ENCODE assay signal across 8 mouse cellular contexts in genomic region chr19:4000119-4000900, GRCm38 (mm10). TPM values are rescaled to one million over a fixed set of nuclear protein-coding genes. Genes with fewer than 3 reads are reported as not detected.
DNase-seq lines count a peak whose midpoint lies in the region; ATAC-seq lines count a peak whose summit lies in the region.

Gene Nudt8, plus strand, starts transcription at chr19:4000580.
Gene Gm49405, plus strand, starts transcription at chr19:4000626.

- peak within 1 kb of the TSS; percentile 86 for H3K4me2 ChIP-seq in heart, embryonic 14.5 days (ENCODE audit: low read length)
- peak within 1 kb of the TSS; percentile 90 for H3K4me2 ChIP-seq in liver, embryonic 13.5 days
- H3K4me2 ChIP-seq in stomach, embryonic 16.5 days (ENCODE audit: low read depth, low read length): peak within 1 kb of the TSS; percentile 82

- no peaks in the 10 kb centered on the region for H3K27me3 ChIP-seq in heart, embryonic 14.5 days (ENCODE audit: control insufficient read depth, insufficient read depth, low read length)
- H3K27me3 ChIP-seq in liver, embryonic 13.5 days: no peaks in the 10 kb centered on the region
- no peaks in the 10 kb centered on the region for H3K27me3 ChIP-seq in stomach, embryonic 16.5 days (ENCODE audit: control insufficient read depth, insufficient read depth, low read length)

- WGBS in heart, embryonic 14.5 days: under 1% methylated on average over 64 of the region's 64 CpGs
- WGBS in liver, embryonic 13.5 days (ENCODE audit: insufficient replicate concordance): under 1% methylated on average over 64 of the region's 64 CpGs
- WGBS in stomach, embryonic 16.5 days: under 1% methylated on average over 64 of the region's 64 CpGs

- H3K36me3 ChIP-seq in heart, embryonic 14.5 days (ENCODE audit: control insufficient read depth, insufficient read depth, low read length): peaks cover 7% of the 10 kb centered on the region; the same call in 1 of the 2 replicates
- H3K36me3 ChIP-seq in liver, embryonic 13.5 days: peaks cover 6% of the 10 kb centered on the region
- H3K36me3 ChIP-seq in stomach, embryonic 16.5 days (ENCODE audit: control insufficient read depth, insufficient read depth, low read length): no peaks in the 10 kb centered on the region

- peak within 1 kb of the TSS; percentile 68 to 74 for H3K4me3 ChIP-seq in heart, embryonic 14.5 days (ENCODE audit: control insufficient read depth in 1 of 2, insufficient read depth in 1 of 2, low read depth in 1 of 2, low read length in 2 of 2)
- H3K4me3 ChIP-seq in liver, embryonic 13.5 days (replicated peaks): peak within 1 kb of the TSS; percentile 81
- H3K4me3 ChIP-seq in stomach, embryonic 16.5 days (replicated peaks; ENCODE audit: low read length): peak within 1 kb of the TSS; percentile 87

- peak; percentile 96 for ATAC-seq in CD4-positive, CD25-positive, alpha-beta regulatory T cell, adult 4 months
- peak; percentile 83 for ATAC-seq in heart, embryonic 14.5 days (ENCODE audit: insufficient number of reproducible peaks, insufficient read depth, low FRiP score, low read depth)
- ATAC-seq in liver, embryonic 13.5 days (ENCODE audit: low read depth): peak; percentile 89
- peak; percentile 93 for ATAC-seq in stomach, embryonic 16.5 days (ENCODE audit: insufficient read depth, low FRiP score)

- peak within 1 kb of the TSS; percentile 95 to 99 for H3K27ac ChIP-seq in heart, embryonic 14.5 days (replicated peaks in 1 of 2; ENCODE audit: control insufficient read depth in 1 of 2, insufficient read depth in 1 of 2, low read depth in 2 of 2, low read length in 2 of 2)
- peak within 1 kb of the TSS; percentile 96 for H3K27ac ChIP-seq in liver, embryonic 13.5 days
- H3K27ac ChIP-seq in stomach, embryonic 16.5 days (ENCODE audit: low read length): peak within 1 kb of the TSS; percentile 97

- peak; percentile 97 for DNase-seq in c-Kit-negative CD71-positive TER-119-positive erythroid progenitor cells, embryonic 14.5 days (ENCODE audit: low read depth, low spot score)
- peak; percentile 96 for DNase-seq in fibroblast of lung, adult 2 months (ENCODE audit: low read depth)
- peak; percentile 98 for DNase-seq in kidney, postnatal 14 days
- DNase-seq in liver, embryonic 13.5 days: peak; percentile 97
- peak; percentile 95 for DNase-seq in neural tube, embryonic 10.5 days (ENCODE audit: extremely low spot score, low spot score)

- no peaks in the 10 kb centered on the region for H3K9me3 ChIP-seq in heart, embryonic 14.5 days (ENCODE audit: control insufficient read depth, low read length)
- H3K9me3 ChIP-seq in liver, embryonic 13.5 days (replicated peaks): no peaks in the 10 kb centered on the region
- H3K9me3 ChIP-seq in stomach, embryonic 16.5 days (replicated peaks; ENCODE audit: control insufficient read depth, low read length): no peaks in the 10 kb centered on the region

- H3K9ac ChIP-seq in heart, embryonic 14.5 days (ENCODE audit: low read length): peak within 1 kb of the TSS; percentile 91
- peak within 1 kb of the TSS; percentile 84 for H3K9ac ChIP-seq in liver, embryonic 13.5 days
- peak within 1 kb of the TSS; percentile 91 for H3K9ac ChIP-seq in stomach, embryonic 16.5 days (ENCODE audit: low read length)

- peaks cover 44 to 47% of the 10 kb centered on the region in 2 experiments for H3K4me1 ChIP-seq in heart, embryonic 14.5 days (ENCODE audit: control insufficient read depth in 2 of 2, insufficient read depth in 2 of 2, low read length in 2 of 2)
- peaks cover 38% of the 10 kb centered on the region for H3K4me1 ChIP-seq in liver, embryonic 13.5 days (replicated peaks)
- peaks cover 16% of the 10 kb centered on the region for H3K4me1 ChIP-seq in stomach, embryonic 16.5 days (ENCODE audit: control insufficient read depth, insufficient read depth, low read length)

RNA-seq across cellular contexts. Expression of gene Nudt8, which starts in this region (rescaled TPM):
- 10 to 100 TPM; 10.7 to 15.2 TPM for polyA plus RNA-seq in CD4-positive, CD25-positive, alpha-beta regulatory T cell, adult 4 months (2017; shearing (Covaris generic))
- 73.2 and 74.1 TPM in 2 replicates for polyA plus RNA-seq in heart, embryonic 14.5 days (2014; fragmentation: Nextera tagmentation; extraction: Ambion mirVana)
- 13.8 and 15.9 TPM in 2 replicates for polyA plus RNA-seq in liver, embryonic 13.5 days (2015; fragmentation: Nextera tagmentation; extraction: Ambion mirVana)
- polyA plus RNA-seq in stomach, embryonic 16.5 days (2015; fragmentation: Nextera tagmentation; extraction: Ambion mirVana): 30.5 and 31.3 TPM in 2 replicates

RNA-seq across cellular contexts. Expression of gene Gm49405, which starts in this region (rescaled TPM):
- under 1 TPM; 0.78 to 0.96 TPM for polyA plus RNA-seq in CD4-positive, CD25-positive, alpha-beta regulatory T cell, adult 4 months (2017; shearing (Covaris generic))
- 4.3 and 4.6 TPM in 2 replicates for polyA plus RNA-seq in heart, embryonic 14.5 days (2014; fragmentation: Nextera tagmentation; extraction: Ambion mirVana)
- 0.55 and 0.59 TPM in 2 replicates for polyA plus RNA-seq in liver, embryonic 13.5 days (2015; fragmentation: Nextera tagmentation; extraction: Ambion mirVana)
- polyA plus RNA-seq in stomach, embryonic 16.5 days (2015; fragmentation: Nextera tagmentation; extraction: Ambion mirVana): 2.8 and 3.4 TPM in 2 replicates

Comparison
In these comparisons a context has a peak if more than half of its experiments do, and no peak if none do; other contexts are left out.
1. Peak in every context shown above with its lines: DNase-seq, ATAC-seq, H3K4me3 ChIP-seq and H3K27ac ChIP-seq.